Mouse (Mus musculus): ENCODE measurements around the gene Syt12.

GRCm38 (mm10) chr19:4404840-4405239 is 72.4 kb downstream of the Syt12 start:
- TF ChIP-seq CTCF (IDR thresholded peaks at IDR 0.05; ENCODE audit: low read depth) (no peak), EP300 (IDR thresholded peaks at IDR 0.05; ENCODE audit: low read depth) (no peak)
